Mouse (Mus musculus) hindbrain, embryonic 10.5 days (tissue): ENCODE results near the gene Helz2. TPM values are rescaled to one million over a fixed set of nuclear protein-coding genes. Genes with fewer than 3 reads are reported as not detected.

Experiments used
- DNase-seq: peaks from one replicate; pipeline ENCODE4 v3.0.0-alpha.2; 2017; ENCODE audit warnings: low spot score
- H3K27ac ChIP-seq: fragments of 300-500 bp; sonication (generic); 2 replicates; pipeline ENCODE4 v1.5.1; 2016; ENCODE audit warnings: mild to moderate bottlenecking, moderate library complexity
- H3K27me3 ChIP-seq: fragments of 300-500 bp; sonication (generic); 2 replicates; pipeline ENCODE4 v1.6.1; 2016; ENCODE audit warnings: mild to moderate bottlenecking; ENCODE audit not compliant: poor library complexity, insufficient read depth, severe bottlenecking
- H3K36me3 ChIP-seq: fragments of 300-500 bp; sonication (generic); 2 replicates; pipeline ENCODE4 v1.6.1; 2016; ENCODE audit warnings: mild to moderate bottlenecking, moderate library complexity
- H3K4me1 ChIP-seq: fragments of 300-500 bp; sonication (generic); replicated peaks from 2 replicates; pipeline ENCODE4 v1.6.1; 2016; ENCODE audit warnings: mild to moderate bottlenecking
- H3K4me3 ChIP-seq: fragments of 300-500 bp; sonication (generic); 2 replicates; pipeline ENCODE4 v1.5.1; 2016; ENCODE audit warnings: mild to moderate bottlenecking, moderate library complexity
- H3K9me3 ChIP-seq: fragments of 300-500 bp; sonication (generic); 2 replicates; pipeline ENCODE4 v1.6.1; 2016; ENCODE audit warnings: mild to moderate bottlenecking, moderate library complexity
- WGBS: fragments of 180-500 bp; shearing (Covaris S2); methylation state at CpG from one replicate; pipeline ENCODE4 v1.1.7; 2016; 5-methylcytosine and 5-hydroxymethylcytosine counted together
- polyA plus RNA-seq: library from polyadenylated mRNA; unstranded; fragments of >200 nt; fragmentation: Nextera tagmentation; extraction: Ambion mirVana; gene quantifications from 2 replicates; pipeline ENCODE4 v1.2.1, GENCODE M21; 2016

Helz2 gene
- polyA plus RNA-seq, 1 experiment from 2014 or later: 0.52 TPM

DNA sequence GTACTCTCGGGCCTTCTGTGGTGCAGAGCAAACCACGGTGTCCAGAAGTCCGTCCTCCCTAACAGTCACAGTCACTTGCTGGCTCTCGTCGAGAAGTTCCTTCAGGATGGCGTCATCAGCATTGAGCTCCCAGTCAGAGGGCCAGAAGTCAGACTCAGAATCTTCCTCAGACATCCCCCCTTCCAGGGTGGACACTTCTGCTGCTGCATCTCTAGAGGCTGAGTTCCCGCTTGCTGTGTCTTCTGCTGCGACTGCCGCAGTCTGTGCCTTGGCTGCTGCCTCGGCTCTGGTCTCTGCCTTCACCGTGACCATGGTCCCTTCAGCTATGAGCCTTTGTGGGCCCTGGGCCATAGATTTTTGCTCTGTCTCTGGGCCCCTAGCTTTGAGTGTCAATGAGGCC, 7.1 kb downstream of the Helz2 start:
- WGBS: 87% methylated on average over 11 of the region's 11 CpGs
- no peaks in the 10 kb centered on the region for H3K27me3 ChIP-seq
- peaks cover 6% of the 10 kb centered on the region for H3K4me1 ChIP-seq
- no peak overlapping the region for H3K4me3 ChIP-seq
- DNase-seq: no peak
- no peak overlapping the region for H3K27ac ChIP-seq
- H3K9me3 ChIP-seq: no peaks in the 10 kb centered on the region
- no peaks in the 10 kb centered on the region for H3K36me3 ChIP-seq

DNA sequence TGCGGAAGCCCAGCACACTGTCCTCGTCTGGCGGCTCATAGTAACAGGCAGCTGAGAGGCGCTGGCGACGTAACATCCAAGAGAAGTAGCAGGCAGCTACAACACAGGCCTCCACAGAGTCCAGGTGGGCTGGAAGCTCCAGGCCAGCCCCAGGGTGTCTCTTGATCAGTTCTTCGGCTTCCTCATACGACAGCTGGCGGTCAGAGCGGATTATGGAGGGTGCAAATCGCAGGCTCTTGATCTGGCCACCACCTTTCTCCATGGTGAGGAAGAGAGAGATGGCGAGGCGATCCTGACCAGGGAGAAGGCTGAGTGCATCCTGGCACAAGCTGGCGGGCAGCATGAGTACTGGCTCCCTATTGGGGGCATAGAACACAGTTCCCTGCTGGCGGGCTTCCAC, 8.4 kb downstream of the Helz2 start:
- no peaks in the 10 kb centered on the region for H3K27me3 ChIP-seq
- 92% methylated on average over 15 of the region's 15 CpGs for WGBS
- H3K9me3 ChIP-seq: no peaks in the 10 kb centered on the region
- no peak for DNase-seq
- H3K4me3 ChIP-seq: no peak overlapping the region
- no peak overlapping the region for H3K27ac ChIP-seq
- peaks cover 6% of the 10 kb centered on the region for H3K4me1 ChIP-seq
- no peaks in the 10 kb centered on the region; the same call in 1 of the 2 replicates for H3K36me3 ChIP-seq

DNA sequence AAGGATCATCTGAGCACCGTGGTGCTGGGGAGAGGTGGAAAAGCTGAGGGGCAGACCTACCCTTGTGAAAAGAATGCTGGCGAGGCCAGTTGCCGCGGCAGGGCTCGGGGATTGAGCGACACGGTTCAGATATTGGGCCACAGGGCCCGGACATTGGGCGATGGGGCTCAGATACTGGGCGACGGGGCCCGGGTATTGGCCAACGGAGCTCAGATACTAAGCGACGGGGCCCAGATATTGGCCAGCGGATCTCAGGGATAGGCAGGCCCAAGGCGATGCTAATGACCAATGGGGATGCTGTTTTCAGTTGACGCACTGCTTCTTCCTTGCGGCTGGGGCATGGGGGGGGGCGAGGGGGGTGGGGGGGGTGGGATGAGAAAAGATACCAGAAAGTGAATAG, 10.7 kb downstream of the Helz2 start:
- no peak overlapping the region for H3K4me3 ChIP-seq
- H3K27me3 ChIP-seq: no peaks in the 10 kb centered on the region
- no peak for DNase-seq
- 73% methylated on average over 20 of the region's 20 CpGs for WGBS
- no peaks in the 10 kb centered on the region; the same call in 1 of the 2 replicates for H3K36me3 ChIP-seq
- H3K4me1 ChIP-seq: peaks cover 7% of the 10 kb centered on the region; the same call in 1 of the 2 replicates
- no peak overlapping the region for H3K27ac ChIP-seq
- no peaks in the 10 kb centered on the region for H3K9me3 ChIP-seq

DNA sequence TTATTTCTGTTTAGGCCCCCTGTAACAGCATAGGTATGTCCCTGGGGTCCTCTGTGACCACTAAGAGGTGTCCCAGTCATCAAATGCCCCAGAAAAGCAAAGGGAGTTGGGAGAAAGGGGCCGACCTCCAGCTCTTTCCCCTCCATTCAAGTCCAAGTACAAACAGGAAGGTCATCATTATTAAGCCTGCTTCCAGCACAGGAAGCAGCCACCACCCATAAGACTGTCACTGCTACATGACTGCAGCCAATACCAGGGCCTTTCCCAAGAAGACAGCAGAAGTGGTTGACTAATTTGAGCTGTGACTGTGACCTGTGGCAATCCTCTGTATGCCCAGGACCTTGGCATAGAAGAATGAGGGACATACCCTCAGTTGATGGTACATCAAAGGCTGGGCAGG, 13.5 kb downstream of the Helz2 start:
- no peaks in the 10 kb centered on the region for H3K27me3 ChIP-seq
- H3K9me3 ChIP-seq: no peaks in the 10 kb centered on the region
- no peak overlapping the region for H3K27ac ChIP-seq
- H3K4me1 ChIP-seq: peaks cover 7% of the 10 kb centered on the region; the same call in 1 of the 2 replicates
- no peak for DNase-seq
- no peaks in the 10 kb centered on the region; the same call in 1 of the 2 replicates for H3K36me3 ChIP-seq
- H3K4me3 ChIP-seq: no peak overlapping the region
- 70% methylated on average over 1 of the region's 1 CpGs for WGBS

DNA sequence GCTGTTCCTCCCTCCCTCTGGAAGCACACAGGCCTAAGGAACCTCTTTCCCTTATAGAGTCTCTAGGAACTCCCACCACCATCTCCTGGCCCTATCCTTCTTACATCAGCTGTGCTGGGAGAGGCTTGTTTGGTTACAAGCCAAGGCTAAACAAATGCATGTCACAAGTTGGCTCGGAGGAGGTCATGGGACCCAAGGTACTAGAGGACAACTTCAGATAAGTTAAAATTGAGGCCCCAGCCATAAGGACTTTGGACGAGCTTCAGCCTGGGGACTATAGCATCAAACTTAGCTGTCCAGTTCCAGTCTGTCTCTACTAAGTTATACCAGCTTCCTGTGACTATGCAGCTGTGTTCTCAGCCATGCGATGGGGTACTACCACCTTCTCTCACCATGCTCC, 14.7 kb downstream of the Helz2 start:
- 87% methylated on average over 3 of the region's 3 CpGs for WGBS

DNA sequence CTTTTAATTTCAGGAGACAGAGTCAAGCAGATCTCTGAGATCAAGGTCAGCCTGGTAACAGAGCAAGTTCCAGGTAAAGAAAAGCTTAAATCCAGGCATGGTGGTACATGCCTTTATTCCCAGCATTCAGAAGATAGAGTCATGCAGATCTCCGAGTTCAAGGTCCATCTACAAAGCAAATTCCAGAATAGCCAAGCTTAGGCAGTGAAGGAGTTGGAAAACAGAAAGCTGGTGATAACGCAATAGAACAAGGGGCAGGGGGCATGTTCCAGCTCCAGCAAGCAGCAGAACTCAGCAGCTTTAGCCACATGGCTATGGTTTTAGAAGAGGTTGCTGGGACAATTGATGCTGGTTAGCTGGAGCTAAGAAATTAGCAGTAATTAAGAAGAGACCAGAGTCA, 16.8 kb downstream of the Helz2 start:
- 90% methylated on average over 2 of the region's 2 CpGs for WGBS
- Histone ChIP-seq H3K27ac (no peak overlapping the region), H3K4me1 (peaks cover 24% of the 10 kb centered on the region), H3K36me3 (no peaks in the 10 kb centered on the region; the same call in 1 of the 2 replicates), H3K4me3 (no peak overlapping the region), H3K27me3 (peaks cover 22% of the 10 kb centered on the region; the same call in 1 of the 2 replicates), H3K9me3 (no peaks in the 10 kb centered on the region)
- DNase-seq: no peak

More for the DNA sequence above, 14.7 kb downstream of the Helz2 start:
- peaks cover 7% of the 10 kb centered on the region; the same call in 1 of the 2 replicates for H3K4me1 ChIP-seq
- H3K9me3 ChIP-seq: no peaks in the 10 kb centered on the region
- no peaks in the 10 kb centered on the region; the same call in 1 of the 2 replicates for H3K36me3 ChIP-seq
- DNase-seq: no peak
- 0 out of 2 replicates have a peak, but pooled peaks cover 2% of the 10 kb centered on the region for H3K27me3 ChIP-seq
- H3K4me3 ChIP-seq: no peak overlapping the region
- H3K27ac ChIP-seq: no peak overlapping the region

DNA sequence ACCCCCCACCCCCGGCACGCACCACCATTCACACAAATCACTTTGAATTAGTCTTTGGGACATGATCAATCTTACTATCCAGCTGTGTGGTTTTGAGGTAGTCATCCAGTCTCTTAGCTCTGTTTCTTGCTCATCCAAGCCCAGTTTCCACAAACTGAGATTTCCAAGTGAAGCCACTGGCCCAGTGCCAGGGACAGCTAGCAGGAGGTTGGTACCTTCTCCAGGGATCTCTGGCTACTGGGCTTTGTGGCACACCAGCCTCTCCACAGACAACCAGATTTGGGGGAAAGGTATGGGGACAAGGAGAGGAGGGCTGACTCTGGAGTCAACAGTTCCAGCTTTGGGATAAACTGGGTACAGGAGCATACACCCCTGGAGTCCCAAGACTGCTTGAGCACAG, 21.5 kb downstream of the Helz2 start:
- 57% methylated on average over 2 of the region's 2 CpGs for WGBS

DNA sequence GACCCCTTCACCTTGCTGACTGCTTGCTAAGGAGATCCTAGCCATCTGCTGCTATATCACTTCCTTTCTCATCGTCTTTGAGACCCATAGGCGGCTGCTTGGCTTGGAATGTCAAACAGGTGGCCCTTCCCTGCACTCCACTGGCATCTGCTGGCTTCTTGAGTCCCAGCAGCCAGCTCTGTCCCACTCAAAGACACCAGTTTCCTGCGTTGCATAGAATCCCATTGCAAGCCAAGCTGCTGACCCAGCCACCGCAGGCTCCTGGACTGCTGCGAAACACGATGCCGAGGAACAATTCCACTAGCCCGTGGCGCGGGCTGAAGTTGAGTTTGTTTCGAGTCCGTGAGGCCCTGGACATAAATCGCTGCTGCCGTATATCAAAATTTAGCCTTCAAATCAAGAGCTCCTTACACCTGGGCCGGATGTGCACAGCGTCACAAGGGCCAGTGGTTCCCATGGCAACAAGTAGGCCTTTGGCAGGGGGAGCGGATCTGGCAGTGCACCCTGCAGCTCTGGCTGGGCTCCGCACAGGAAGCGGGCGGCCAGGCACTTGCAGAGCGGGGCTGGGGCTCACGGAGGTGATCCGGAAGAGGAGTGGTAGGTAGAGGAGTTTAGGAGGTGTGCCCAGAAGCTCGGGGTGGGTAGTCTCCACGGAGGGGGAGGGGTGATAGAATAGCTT, 22.1 kb downstream of the Helz2 start, which contains the start of gene Fndc11:
Gene Fndc11, plus strand, starts transcription at position 476 of the 679 bp plus-strand sequence.
- peak within 1 kb of the TSS; percentile 51 for H3K4me3 ChIP-seq
- H3K4me1 ChIP-seq: peaks cover 29% of the 10 kb centered on the region
- peak; percentile 79 for DNase-seq
- peak within 1 kb of the TSS; percentile 69 for H3K27ac ChIP-seq
- H3K36me3 ChIP-seq: no peaks in the 10 kb centered on the region
- 5% methylated on average over 25 of the region's 25 CpGs for WGBS
- H3K27me3 ChIP-seq: peaks cover 38% of the 10 kb centered on the region
- no peaks in the 10 kb centered on the region for H3K9me3 ChIP-seq

More for the DNA sequence above, 21.5 kb downstream of the Helz2 start:
- peaks cover 29% of the 10 kb centered on the region for H3K4me1 ChIP-seq
- H3K27ac ChIP-seq: peak overlapping the region; percentile 69; the same call in 1 of the 2 replicates
- no peak for DNase-seq
- peak overlapping the region; percentile 51 for H3K4me3 ChIP-seq
- peaks cover 33% of the 10 kb centered on the region for H3K27me3 ChIP-seq
- no peaks in the 10 kb centered on the region for H3K36me3 ChIP-seq
- no peaks in the 10 kb centered on the region for H3K9me3 ChIP-seq

DNA sequence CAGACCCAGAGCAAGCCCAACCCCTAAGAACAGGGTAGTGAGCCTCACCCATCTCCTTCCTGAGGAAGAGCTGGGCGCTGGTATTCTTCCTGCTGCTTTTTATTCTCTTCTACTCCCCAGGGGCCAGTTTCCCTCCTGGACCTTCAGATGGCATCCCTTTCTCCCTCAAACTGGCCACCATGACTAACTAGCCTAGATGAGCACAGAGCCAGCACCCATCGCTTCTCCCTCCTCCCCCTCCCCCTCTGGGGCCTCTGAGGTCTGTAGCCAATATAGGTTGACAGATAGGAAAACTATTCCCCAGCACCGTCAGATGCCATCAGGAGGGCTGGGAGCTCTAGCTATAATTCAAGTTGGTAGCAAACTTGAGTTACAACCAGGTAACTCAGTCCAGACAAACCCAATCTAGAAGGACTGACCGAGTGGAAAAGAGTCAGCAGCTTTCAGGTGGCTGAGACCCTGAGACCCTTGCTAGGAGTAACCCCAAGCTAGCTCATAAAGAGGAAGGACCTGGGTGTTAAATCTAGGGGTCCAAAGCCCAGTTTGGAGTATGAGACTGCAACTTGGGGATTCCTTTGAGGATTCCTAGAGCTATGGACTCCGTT, 22.8 kb downstream of the Helz2 start:
- Histone ChIP-seq H3K36me3 (no peaks in the 10 kb centered on the region), H3K9me3 (no peaks in the 10 kb centered on the region), H3K4me1 (peaks cover 29% of the 10 kb centered on the region), H3K27ac (no peak overlapping the region; the same call in 1 of the 2 replicates), H3K4me3 (no peak overlapping the region), H3K27me3 (peaks cover 45% of the 10 kb centered on the region)
- 66% methylated on average over 5 of the region's 5 CpGs for WGBS
- no peak for DNase-seq

DNA sequence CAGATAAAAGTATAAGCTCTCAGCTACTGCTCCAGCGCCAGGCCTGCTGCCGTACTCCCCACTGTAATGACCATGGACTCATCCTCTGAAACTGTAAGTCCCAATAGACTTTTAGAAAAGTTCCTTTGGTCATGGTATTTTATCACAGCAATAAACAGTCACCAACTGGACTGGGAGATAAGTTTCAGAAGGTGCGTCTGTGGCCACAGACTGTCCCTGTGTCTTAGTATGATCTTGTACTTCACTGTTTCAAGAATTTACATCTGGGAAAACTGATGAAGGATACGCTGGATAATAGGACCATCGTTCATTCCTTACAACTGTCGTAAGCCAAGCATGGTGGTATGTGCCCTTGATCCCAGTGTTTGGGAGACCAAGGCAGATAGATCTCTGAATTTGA, 25.8 kb downstream of the Helz2 start:
- 92% methylated on average over 6 of the region's 6 CpGs for WGBS
- Histone ChIP-seq H3K27me3 (peaks cover 62% of the 10 kb centered on the region), H3K27ac (no peak overlapping the region), H3K4me1 (peaks cover 37% of the 10 kb centered on the region), H3K4me3 (no peak overlapping the region), H3K36me3 (no peaks in the 10 kb centered on the region), H3K9me3 (no peaks in the 10 kb centered on the region)
- DNase-seq: no peak

DNA sequence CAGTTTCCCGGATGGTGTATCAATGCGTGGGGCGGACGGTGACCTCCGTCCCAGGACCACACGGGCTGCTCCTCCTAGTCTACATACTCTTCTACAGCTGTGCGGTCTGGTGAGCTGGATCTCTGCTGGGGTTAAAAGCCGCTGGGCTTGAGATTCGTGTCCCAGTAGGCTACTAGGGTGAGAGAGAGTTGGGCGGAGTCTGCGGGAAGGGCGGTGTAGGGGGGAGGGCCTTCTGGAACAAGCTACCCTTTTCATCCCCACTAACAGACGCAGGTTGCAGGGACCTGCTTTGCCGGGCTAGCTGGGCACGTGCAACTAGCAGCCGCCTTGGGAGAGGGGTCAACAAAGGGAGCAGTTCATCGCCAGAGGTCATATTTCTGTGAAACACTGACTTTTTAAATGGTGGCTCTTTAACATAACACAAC, 28.8 kb downstream of the Helz2 start, which contains the start of gene Srms:
Gene Srms, minus strand, starts transcription at position 165 of the 425 bp plus-strand sequence.
- under 1% methylated on average over 17 of the region's 17 CpGs for WGBS
- peak; percentile 45 for DNase-seq
- Histone ChIP-seq H3K36me3 (no peaks in the 10 kb centered on the region), H3K4me1 (peaks cover 15% of the 10 kb centered on the region), H3K27me3 (peaks cover 60% of the 10 kb centered on the region), H3K4me3 (peak within 1 kb of the TSS; percentile 49), H3K9me3 (no peaks in the 10 kb centered on the region), H3K27ac (no peak within 1 kb of the TSS)

DNA sequence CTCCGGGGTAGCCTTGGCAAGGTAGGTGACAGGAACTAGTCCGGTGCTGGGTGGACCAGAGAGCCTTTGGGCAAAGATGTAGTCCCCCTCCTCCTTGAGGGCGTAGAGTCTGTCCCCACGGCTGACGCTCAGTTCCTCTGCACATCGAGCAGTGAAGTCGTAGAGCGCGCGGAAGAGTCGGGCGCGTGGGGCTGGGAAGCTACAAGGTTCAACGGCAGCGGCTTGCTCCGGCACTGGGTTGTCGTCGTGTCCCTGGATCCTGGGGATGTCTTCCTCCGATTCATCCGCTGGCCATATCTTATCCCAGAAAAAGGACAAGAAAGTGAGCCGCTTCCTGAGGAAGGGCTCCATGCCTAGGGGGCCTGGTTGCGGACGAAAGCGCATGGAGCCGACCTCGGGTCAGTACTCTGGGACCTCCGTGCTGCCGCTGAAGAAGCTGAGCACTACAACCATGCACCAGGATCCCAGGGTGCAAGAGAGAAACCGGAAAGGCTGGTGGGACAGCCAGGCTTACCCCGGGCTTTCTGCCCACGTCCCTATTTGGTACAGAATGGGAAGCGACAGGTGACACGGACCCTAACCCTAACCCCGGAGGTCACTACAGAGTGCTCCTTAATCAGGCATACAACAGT, 29.3 kb downstream of the Helz2 start:
- no peak for DNase-seq
- peaks cover 15% of the 10 kb centered on the region for H3K4me1 ChIP-seq
- peaks cover 65% of the 10 kb centered on the region for H3K27me3 ChIP-seq
- WGBS: 4% methylated on average over 34 of the region's 34 CpGs
- no peaks in the 10 kb centered on the region for H3K36me3 ChIP-seq
- H3K27ac ChIP-seq: no peak overlapping the region
- no peaks in the 10 kb centered on the region for H3K9me3 ChIP-seq
- H3K4me3 ChIP-seq: peak overlapping the region; percentile 49

DNA sequence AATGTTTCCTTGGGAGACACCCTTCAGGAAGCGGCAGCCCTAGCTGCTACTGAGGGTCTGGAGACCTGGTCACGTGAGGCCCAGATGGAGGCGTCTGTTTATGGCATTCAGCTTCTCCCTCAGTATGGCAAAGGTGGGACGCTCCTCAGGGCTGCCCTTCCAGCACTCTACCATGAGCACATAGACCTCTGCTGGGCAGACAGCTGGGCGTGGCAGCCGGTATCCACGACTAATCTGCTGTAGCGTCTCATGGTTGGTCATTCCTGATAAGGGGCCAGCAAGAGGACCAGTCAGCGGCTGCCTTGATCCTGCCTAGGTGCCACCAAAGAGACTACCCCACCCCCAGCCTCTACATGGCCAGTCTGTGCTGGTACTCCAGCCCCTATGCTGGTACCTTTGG, 35.7 kb downstream of the Helz2 start:
- no peaks in the 10 kb centered on the region for H3K36me3 ChIP-seq
- DNase-seq: no peak
- no peaks in the 10 kb centered on the region for H3K4me1 ChIP-seq
- H3K27me3 ChIP-seq: peaks cover 25% of the 10 kb centered on the region
- H3K9me3 ChIP-seq: no peaks in the 10 kb centered on the region
- 77% methylated on average over 9 of the region's 9 CpGs for WGBS
- no peak overlapping the region for H3K27ac ChIP-seq
- H3K4me3 ChIP-seq: no peak overlapping the region
